Mouse (Mus musculus): ENCODE measurements around the gene Foxp2. TPM values are rescaled to one million over a fixed set of nuclear protein-coding genes. Genes with fewer than 3 reads are reported as not detected.

The Foxp2 gene
- total RNA-seq, 2 experiments from 2014 or later, result 9.9 to 15.2 TPM

GRCm38 (mm10) chr6:15063246-15063645, 162.1 kb downstream of the Foxp2 start:
- DNase-seq (ENCODE audit: low spot score in 2 of 2), result no peak

GRCm38 (mm10) chr6:15101548-15101947, 200.4 kb downstream of the Foxp2 start:
- no peak for DNase-seq (ENCODE audit: low spot score in 2 of 2)

DNA sequence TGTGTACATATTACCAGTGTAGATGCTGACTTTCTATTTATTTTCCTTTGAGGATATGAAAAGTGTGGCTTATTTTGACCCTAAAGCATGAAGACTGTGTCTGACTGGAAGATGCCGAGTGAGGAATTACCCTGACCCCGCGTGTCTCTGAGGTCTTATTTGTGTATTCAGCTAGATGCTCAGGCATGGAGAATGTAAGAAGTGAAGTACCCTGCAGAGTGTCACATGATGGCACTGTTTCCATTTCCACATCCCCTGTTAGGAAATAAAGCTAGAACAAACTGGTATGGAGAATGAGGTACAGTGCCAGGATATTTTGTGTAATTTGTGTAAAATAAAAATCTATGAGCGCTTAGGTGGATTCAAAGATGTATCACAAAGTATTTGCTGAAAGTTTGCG, 219.8 kb downstream of the Foxp2 start:
- DNase-seq (ENCODE audit: low spot score in 2 of 2), result no peak

GRCm38 (mm10) chr6:15121339-15121738, 220.2 kb downstream of the Foxp2 start:
- no peak for DNase-seq (ENCODE audit: low spot score in 2 of 2)

DNA sequence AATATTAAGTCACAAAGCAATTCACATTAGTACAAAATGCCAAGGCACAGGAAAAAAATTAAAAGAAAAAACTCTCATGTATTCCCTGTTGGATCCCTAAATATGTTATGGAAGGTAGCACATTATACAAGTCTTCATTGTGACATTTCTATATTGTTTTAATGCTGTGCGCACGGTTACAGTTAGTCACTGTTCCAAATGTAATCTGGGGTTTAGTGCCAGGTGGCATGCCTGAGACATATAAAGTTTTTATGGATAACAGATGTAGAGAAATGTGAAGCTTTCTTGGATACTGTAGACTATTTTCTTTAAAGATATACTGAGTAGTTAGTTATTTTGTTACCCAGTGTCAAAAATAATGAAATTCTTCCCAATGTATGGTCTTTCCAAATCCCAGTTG, 229.0 kb downstream of the Foxp2 start:
- no peak for DNase-seq (ENCODE audit: low spot score in 2 of 2)

- no peak for DNase-seq (ENCODE audit: low spot score in 2 of 2)
Observed at GRCm38 (mm10) chr6:15142094-15142493, 240.9 kb downstream of the Foxp2 start.

GRCm38 (mm10) chr6:15151619-15152018, 250.5 kb downstream of the Foxp2 start:
- DNase-seq (ENCODE audit: low spot score in 2 of 2), result no peak

- DNase-seq (ENCODE audit: low spot score in 2 of 2), result no peak
Observed at GRCm38 (mm10) chr6:15163508-15164053, 262.4 kb downstream of the Foxp2 start.

DNA sequence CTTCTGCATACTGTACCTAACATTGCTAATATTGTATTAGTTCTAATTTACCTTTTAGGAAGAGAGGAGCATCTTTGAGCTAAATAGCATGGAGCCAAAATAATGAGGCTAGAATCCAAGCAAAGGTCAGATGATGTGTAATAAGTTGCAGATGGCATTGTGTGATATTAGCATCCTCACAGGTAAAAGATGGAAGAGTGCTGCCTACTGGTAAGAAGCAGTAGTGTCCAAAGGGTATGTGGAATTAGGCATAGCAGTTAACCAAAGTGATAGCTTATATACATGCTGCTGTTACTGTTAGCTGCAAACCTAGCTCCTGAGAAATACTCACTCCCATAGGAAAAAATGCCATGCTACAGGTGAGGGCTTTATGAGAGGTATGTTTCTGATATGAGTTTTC, 275.6 kb downstream of the Foxp2 start:
- DNase-seq (ENCODE audit: low spot score in 2 of 2), result no peak

DNA sequence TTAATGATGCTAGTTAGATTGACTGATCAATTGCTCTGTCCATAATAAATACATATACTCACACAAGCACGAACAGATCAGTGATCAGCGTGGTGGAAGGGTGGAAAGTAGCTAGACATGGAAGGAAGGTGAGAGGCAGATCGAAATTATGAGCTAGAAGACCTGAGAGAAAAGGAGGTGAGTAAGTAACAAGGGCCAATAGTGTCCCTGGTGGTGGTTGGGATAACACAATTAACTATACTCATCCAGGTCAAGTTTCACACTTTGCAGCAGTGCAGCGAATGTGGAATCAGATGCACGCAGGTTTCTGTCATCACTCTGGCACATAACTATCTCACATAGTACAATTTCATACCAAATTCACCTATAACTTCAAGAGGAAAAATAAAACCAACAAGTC, 291.7 kb downstream of the Foxp2 start:
- no peak for DNase-seq (ENCODE audit: low spot score in 2 of 2)

GRCm38 (mm10) chr6:15242176-15242942, 341.2 kb downstream of the Foxp2 start:
- DNase-seq (ENCODE audit: low spot score in 2 of 2), result no peak

GRCm38 (mm10) chr6:15257393-15257792, 356.2 kb downstream of the Foxp2 start:
- DNase-seq (ENCODE audit: low spot score in 2 of 2), result peak in 1 of 2 experiments; percentile 9

DNA sequence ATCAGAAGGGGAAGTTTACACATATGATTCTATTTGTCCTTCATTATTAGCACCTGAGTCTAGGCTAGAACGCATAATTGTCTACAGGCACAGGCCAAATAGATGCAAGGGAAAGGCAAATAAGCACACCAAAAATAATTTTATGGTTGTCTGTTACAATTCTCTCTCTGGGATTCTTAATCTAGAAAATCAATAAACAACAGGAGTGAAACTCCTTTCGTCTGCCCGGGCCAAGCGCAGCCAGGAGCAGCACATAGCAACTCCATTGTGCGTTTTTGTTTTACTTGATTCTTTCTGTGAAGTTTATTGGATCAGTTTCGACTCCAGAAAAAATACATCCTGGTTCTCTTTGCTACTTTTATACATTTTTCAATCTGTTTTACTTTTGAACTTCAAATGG, 356.7 kb downstream of the Foxp2 start:
- DNase-seq (ENCODE audit: low spot score in 2 of 2), result no peak

DNA sequence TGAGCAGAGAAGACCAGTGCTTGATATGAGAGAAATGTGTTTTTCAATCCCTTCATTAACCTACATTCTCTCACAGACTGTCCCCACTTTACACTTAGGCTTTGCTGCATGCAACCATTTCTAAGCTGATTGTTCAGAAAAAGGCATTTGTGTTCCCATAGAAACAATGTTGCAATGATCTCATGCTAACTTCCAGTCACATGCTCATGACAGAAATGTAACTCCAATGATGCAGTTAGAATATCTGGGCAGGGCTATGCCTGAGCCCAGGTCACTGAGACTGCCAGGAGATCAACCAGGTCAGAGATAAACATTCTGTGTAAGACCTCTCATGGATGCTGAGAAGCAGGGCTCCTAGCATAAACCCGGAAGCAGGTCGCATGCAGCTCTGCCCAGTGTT, 367.0 kb downstream of the Foxp2 start:
- DNase-seq (ENCODE audit: low spot score in 2 of 2), result no peak

GRCm38 (mm10) chr6:15285213-15285612, 384.1 kb downstream of the Foxp2 start:
- no peak for DNase-seq (ENCODE audit: low spot score in 2 of 2)

DNA sequence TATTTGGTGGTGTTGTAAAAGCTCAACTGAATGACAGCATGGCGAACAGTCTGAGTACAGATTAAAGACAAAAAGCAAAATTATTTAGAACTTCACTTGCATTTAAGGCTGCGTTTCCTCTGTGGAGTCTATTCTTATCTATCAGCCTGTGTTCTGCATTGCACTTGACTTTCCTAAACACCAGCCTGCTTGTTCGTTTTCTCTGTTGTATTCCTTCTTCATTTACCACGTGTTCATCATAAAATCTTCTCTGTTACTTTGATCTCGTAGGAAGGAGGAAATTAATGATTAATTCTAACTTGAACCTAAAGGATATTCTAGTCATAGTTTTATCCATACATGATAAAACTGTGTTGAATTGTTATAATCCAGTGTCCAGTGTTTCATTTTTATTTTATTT, 392.9 kb downstream of the Foxp2 start:
- no peak for DNase-seq (ENCODE audit: low spot score in 2 of 2)

- no peak for DNase-seq (ENCODE audit: low spot score in 2 of 2)
Observed at GRCm38 (mm10) chr6:15299279-15299678, 398.1 kb downstream of the Foxp2 start.

DNA sequence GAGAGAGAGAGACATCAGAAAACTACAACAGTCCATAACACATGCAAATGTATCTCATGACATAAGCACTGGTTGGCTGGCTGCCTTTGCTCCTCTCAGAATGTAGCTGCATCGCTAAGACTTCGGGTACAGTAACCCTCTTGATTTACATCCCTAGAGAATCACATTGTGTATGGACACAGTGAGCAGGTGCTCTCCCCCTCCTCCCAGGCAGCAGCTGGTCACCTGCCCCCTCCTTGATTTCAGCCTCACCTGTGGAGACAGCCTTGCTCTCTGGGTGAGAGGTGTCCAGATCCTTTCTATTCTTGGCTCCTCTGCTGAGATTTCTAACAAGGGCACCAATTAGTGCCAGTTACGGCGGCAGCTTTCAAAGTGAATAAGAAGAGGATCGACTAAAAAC, 409.5 kb downstream of the Foxp2 start:
- no peak for DNase-seq (ENCODE audit: low spot score in 2 of 2)

- DNase-seq (ENCODE audit: low spot score in 2 of 2), result no peak
Observed at GRCm38 (mm10) chr6:15316948-15317347, 415.8 kb downstream of the Foxp2 start.

DNA sequence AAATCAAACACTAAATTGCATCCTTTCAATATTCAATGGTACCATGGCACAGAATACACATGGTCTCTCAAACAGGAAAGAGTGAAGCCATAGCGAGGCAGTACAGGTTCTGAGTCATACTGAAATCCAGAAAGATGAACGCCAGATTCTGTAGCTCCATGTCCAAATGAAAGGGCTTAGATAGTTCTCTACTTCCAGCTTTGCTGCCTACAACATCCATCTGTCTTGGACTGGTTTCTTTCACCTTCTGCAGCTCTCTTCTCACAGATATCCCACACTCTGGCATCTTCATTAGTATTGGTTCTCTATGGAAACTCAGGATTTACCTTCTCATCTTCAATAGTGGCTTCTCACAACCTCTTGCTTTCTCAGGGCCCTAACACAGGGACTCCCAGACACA, 417.2 kb downstream of the Foxp2 start:
- DNase-seq (ENCODE audit: low spot score in 2 of 2), result no peak

DNA sequence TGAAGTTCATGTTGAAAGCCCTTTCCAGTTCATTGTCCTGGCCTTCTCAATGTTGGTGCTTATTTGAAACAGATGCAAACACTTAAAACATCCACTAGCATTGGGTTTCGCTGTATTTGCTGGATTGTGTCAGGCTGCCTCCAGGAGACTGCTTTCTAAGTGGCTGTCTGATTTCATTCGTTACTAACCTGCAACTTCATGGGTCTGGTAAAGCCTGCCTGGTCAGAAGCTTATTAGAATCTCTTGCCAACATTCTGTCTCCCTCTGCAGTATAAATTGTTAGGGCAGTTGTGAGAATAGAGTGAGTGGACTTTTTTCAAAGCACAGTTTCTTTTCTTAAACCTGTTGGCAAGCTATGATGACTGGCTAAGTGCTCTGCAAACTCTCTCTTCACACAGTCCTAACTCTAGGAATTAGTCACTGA, 420.4 kb downstream of the Foxp2 start:
- DNase-seq (ENCODE audit: low spot score in 2 of 2), result no peak

DNA sequence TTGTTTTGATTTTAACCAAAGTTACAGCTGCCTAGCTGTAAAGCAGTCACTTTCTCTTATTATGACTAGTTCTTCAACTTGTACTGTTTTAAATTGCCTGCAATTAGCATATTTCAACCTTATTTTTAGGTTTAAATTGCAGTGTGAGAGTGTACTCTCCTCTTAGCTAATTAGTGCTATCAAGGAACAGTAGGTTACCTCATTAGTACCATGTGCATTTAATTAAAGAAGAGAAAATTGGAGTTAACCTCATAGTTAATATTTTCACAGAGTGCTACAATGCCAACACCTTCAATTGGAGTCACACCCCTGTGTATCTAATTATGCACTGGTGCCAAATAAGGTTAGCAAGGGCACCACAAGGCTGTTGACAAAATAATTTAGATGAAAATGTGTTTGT, 421.9 kb downstream of the Foxp2 start:
- no peak for DNase-seq (ENCODE audit: low spot score in 2 of 2)

- DNase-seq (ENCODE audit: low spot score in 2 of 2), result no peak
Observed at GRCm38 (mm10) chr6:15347705-15348104, 446.6 kb downstream of the Foxp2 start.

All from left cerebral cortex, adult 18-20 months (tissue).